Mouse (Mus musculus) ZHBTc4 (cell line): Measurements from ENCODE around the gene Uvrag.
A peak's percentile ranks its signal among the peaks of the same experiment; 100 is the strongest.

Experiments used
- DNase-seq: peaks from one replicate; pipeline ENCODE4 v3.0.0-alpha.2; 2011; ENCODE audit warnings: low read depth, low spot score

Uvrag gene

DNA sequence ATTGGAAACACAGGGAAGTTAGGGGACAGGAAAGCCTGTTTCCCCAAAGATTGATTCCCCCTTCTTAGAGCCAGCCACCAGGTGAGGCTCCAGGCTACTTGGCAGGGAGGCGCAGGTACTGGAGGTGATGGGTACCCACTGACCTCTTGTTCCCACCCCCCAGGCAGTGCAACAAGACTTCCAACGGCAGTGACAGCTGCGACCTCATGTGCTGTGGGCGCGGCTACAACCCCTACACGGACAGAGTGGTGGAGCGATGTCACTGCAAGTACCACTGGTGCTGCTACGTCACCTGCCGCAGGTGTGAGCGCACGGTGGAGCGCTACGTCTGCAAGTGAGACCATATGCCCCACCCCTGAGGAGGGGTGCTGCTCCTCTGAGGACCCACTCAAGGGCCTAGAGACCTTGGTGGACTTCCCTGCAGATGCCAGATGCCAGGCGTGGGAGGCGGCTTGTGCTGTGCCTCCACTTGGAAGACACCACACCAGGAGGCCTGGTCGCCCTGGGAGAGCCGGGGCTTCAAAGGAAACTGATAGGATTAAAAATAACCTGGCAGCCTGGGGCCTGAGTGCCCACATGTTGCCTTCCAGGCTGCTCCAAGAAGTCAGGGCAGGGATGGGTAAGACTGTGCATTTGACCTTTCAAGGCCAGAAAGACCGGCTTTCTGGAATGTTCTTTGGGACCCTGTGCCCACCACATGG, 287.8 kb downstream of the Uvrag start:
- DNase-seq, result no peak

- DNase-seq, result no peak
Measured at GRCm38 (mm10) chr7:98851220-98851619, 289.7 kb downstream of the Uvrag start.

DNA sequence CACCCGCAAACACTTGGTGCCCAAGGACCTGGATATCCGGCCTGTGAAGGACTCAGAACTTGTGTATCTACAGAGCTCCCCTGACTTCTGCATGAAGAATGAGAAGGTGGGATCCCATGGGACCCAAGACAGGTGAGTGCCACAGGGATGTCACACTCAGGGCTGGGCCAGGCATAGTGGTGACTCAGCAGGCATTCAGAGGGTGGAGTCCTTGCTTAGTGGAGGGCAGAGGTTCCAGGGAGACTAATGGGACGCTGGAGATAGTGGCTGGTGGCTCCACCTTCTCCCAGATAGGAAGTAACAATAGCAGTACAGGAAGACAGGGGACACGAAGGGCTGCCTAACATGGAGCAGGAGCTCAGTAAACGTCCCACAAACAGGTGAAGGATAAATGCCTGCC, 290.6 kb downstream of the Uvrag start:
- no peak for DNase-seq

- DNase-seq, result no peak
Measured at GRCm38 (mm10) chr7:98848899-98849640, 291.9 kb downstream of the Uvrag start.

DNA sequence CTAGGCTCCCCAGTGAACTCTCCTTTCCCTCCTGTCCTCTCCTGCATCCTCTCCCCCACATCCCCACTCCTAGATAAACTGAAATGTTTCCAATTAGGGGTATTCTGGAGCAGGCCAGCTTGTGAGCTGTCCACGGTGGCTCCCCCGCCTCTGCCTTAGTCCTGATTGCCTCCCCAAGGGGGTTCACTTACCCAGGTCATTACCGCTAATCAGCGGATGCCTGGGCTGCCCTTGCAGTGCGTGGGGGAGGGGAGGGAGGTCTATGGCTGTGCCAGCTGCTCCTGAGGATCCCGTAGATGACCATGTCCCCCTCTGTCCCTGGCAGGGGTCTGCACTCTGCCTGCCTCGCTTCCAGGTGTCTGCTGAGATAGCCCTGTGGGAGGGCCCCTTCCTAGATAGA, 297.3 kb downstream of the Uvrag start:
- DNase-seq, result no peak

- DNase-seq, result no peak
Measured at GRCm38 (mm10) chr7:98842997-98843396, 297.9 kb downstream of the Uvrag start.

GRCm38 (mm10) chr7:98841802-98842201, 299.1 kb downstream of the Uvrag start:
- peak; percentile 71 for DNase-seq

DNA sequence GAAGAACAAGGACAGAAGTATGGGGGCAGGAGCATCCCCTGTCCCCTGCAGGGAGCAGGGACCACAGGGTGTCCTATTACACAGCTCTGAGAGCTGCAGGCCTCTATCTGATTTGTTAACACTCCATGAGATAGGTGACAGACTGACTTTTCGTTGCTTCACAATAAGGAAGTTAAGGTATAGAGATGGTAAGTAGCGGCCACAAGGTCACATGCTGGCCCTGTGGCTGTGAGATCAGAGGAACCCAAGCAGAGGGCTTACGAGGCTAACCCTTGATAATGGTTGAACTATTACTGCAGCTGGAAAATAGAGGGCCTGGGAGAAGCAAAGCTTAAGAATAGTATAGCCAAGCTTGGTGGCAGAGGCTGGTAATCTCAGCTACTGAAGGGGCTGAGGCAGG, 300.2 kb downstream of the Uvrag start:
- DNase-seq, result peak; percentile 22

GRCm38 (mm10) chr7:98839312-98839711, 301.6 kb downstream of the Uvrag start:
- DNase-seq, result no peak

DNA sequence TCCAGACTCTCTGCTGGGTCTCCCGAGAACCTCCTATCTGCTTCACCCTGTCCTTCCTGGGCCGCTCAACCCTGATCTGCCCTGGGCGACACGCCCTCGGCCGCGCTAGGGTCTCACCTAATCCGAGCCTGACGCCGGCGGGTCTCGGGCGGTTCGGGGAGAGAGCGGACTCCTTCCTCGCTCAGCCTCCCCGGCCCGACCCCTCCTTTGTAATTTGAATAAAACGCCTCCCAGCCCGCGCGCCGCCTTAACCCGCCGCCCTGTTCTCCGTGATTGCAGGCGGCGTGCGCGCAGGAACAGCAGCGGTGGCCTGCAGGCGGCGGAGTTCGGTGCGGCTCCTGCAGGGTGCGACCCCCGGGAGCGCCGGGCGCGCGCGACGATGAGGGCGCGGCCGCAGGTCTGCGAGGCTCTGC, 302.2 kb downstream of the Uvrag start:
- peak; percentile 89 for DNase-seq

DNA sequence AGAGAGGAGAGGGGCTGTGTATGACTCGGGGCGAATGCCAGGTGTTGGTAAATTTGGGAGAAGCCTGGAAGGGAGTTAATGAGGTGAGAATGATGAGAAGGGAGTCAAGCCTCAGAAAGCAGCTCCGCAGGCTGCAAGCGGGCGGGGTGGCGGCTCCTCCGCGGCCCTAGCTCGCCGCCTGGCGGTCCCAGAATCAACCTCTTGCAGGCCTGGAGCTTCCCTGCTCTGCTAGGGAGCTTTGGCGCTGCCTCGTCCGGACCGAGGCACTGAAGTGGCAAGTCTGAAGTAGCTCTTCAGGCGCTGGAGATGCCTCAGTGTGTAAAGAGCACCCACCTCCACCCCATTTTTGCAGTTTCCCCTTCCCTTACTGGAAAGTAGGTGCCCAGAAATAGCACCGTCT, 303.0 kb downstream of the Uvrag start:
- peak; percentile 91 for DNase-seq

DNA sequence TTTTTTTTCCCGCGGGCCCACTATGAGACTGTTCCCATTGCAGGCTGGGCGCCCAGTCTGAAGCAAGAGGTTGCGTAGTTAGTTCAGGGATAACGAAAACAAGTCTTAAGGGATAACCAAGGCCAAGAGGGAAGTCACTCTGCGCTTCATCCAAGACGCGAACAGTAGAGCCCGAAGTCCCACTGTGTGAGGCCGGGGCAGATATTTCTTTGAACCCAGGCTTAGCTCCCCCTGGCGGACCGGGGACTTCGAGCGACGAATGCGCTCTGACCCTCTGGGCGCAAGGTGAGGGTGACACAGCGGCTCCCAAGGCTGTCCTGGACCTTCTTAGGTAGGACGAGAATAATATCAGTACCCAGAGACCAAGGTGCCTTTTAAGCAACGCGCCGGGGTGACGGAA, 304.3 kb downstream of the Uvrag start:
- peak; percentile 89 for DNase-seq

DNA sequence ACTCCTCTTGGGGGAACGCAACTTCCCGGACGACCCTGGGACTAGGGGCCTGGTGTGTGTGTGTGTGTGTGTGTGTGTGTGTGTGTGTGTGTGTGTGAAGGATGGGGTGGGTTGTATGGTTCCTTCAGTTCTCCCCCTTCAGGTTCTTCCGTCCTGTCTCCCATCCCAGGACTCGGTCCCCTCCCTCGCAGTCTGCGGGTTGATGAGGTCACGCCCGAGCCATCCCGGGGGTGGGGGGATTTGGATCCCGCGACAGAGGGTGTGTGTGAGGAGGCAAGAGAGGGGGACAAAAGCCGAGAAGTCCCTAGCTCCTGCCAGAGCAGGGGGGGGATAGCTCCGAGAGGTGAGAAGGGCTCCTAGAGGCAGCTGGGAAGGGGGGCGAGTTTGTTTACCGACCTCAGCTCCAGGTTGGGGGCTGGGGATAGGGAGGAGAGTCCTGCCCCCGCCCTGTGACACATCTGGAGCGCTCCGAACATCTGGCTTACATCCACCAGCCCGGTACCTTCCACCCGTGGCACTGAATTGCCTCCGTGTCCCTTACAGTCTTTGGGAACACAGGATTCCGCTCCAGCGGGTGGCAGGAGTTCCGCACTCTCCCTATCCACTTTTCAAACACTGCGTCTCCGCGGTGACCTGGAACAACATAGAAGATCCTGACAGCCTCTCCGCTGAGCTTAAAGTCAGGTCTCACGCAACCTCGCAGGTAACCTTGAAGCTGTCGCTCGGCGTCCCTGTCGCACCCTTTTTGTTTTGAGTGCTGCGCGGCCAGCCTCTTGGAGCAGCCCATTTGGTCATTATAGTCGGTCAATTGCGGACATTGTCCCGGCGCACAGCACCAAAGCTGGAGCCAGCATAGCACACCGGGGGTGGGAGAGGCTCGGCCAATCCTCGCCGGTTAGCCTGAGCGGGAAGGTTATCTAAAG, 305.2 kb downstream of the Uvrag start:
- peak; percentile 56 for DNase-seq
